Mouse (Mus musculus) cerebellum, postnatal 25 days (tissue): Measurements from ENCODE around the gene Samd4.

ENCODE experiments used
- DNase-seq, 2 experiments: peaks; one replicate each; pipeline ENCODE4 v3.0.0; 2021; ENCODE audit warnings: mixed read lengths in 2 of 2

The Samd4 gene

DNA sequence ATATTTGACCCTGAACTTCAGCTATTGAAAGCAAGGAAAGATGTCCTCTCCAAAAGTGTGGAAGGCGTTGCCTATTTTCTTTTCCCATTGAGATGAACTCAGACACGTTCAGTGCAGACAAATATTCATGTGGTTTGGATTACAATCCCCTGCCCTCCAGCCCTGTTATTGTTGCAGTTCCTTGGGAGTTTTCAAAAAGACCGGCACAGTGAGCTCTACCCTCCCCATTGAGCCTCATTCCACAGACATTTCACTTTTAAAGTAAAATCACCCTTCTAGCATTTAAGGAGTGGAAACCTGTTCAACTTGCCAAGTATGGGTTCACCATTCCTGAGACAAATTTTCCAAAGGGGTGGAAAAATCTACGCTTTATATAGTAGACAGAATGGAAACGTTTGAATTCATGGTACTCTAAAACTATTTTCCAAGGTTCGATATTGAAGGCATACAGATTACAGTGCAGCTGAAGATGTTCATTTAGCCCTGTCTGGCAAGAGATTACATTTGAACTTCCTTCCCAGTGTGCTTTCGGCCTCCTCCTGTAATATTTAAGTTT is 76.6 kb downstream of the Samd4 start:
- DNase-seq, result no peak

DNA sequence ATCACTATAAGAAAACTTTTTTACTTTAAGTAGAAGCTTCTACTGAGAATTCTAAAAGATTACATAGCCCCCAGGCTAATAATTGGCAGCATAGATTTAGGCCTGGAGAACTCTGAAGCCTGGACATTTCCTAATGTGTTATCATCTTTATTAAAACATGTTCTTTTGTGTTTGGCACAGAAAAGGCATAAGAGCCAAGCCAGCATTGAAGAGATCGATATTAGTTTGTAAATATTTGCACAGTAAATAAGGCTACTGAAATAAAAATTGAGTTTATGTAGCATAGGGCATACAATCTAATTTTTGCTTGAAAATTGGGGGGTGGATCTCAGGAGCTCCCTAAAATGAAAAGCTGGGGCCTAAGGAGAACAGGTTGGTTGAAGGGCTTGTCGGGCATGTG is 77.2 kb downstream of the Samd4 start:
- no peak for DNase-seq

DNA sequence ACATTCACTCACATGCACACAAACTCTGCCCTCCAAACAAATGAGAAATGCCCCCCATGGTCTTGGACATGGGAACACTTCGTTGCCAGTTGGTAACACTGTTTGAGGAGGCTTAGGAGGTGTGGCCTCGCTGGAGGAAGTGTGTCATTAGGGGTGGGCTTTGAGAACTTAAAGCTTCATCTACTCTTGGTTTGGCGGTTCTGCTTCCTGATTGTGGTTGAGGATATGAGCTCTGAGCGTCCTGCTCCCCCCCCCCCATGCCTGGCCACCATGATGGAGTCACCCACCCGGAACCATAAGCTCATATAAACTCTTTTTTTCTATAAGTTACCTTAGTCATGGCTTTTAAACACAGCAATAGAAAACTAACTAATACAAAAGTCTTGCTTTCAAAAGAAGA is 80.2 kb downstream of the Samd4 start:
- DNase-seq, result no peak

DNA sequence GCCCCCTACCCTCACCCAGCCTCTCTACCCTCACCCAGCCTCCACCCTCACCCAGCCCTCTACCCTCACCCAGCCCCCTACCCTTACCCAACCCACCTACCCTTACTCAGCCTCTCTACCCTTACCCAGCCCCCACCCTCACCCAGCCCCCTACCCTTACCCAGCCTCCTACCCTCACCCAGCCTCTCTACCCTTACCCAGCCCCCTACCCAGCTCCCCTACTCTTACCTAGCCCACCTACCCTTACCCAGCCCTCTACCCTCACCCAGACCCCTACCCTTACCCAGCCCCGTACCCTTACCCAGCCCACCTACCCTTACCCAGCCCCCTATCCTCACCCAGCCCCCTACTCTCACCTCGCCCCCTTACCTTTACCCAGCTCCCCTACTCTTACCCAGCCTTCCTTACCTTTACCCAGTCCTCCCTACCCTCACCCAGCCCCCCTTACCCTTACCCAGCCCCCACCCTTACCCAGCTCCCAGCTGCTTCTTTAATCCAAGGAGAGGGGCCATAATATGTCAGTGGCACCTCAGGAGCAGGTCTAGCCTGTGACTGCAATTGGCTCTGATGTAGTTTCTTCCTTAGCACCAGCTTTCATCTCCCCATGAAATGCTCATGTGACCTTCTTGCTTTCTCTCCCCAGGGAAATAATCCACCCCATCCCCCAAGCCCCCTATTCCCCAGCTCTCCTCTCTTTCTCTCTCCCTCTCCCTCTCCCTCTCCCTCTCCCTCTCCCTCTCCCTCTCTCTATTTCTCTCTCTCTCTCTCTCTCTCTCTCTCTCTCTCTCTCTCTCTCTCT is 81.6 kb downstream of the Samd4 start:
- DNase-seq, result no peak

DNA sequence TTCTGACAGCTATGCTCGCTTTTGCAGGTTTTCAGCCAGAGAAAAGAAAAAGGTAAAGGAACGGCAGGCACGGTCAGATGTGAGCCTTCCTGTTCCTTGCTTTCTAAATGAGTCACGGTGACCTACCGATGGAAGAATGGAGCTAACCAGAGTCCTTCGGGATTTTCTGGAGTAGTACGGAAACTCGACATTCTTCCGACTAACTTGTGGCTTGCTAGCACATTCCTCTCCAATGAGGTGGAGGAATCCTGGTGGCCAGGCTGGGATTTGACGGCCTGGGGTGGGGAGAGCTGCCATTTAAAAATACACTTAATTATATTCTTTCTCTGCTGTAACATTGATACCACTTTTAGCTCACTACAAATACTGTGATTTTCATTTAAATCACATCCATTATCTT is 83.6 kb downstream of the Samd4 start:
- DNase-seq, result no peak

DNA sequence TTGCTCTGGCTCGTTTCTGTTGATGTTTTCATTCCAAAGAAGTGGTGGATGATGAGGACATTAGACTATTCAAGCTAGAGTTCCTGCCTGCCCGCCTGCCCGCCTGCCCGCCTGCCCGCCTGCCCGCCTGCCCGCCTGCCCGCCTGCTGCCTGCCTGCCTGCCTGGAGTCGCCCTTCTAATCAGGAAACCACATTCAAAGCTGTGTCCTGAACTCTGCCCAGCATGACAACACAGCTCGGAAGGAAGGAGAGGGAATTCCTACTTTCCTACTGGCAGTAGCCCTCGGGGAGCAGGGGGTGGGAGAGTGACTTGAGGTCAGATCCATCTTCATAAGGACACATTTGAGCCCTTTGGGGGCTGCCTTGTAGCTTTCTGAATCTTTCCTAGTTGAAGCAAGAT is 85.4 kb downstream of the Samd4 start:
- no peak for DNase-seq

DNA sequence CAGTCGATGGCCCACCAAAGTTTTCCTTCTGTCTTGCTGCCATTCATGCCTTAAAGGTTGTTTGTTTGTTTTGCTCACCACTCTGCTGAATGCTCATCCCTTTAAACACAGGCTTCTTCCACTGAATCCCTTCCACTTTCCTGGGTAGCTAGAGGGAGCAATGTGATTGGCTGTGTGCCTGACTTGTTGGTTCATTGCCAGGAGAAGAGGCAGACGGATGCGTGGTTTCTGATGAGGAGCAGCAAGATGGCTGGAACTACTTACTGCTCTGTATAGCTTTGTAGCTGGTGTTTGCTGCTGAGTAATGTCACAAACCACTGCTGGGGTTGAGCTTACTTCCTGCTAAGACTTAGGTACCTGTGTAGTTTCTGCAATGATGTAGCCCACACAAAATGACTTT is 88.0 kb downstream of the Samd4 start:
- DNase-seq, result peak; percentile 42 to 70

DNA sequence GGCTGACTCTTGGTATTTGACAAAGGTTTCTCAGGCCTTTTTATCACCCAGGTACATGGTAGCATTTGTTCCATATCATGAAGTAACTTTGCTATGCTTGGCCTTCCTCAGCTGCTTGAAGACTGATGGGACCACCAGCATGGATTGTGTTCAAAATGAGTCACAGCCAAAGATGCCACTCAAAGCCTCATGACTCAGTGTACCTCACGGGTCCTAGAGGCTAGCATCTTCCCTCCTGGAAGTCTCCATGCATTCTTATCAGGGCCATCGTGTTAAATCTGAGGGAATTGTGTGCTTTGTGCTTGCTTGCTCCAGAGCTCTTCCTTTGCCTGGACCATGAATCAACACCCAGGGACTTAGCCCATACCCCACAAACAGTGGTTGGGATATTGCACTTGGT is 89.1 kb downstream of the Samd4 start:
- DNase-seq, result no peak

DNA sequence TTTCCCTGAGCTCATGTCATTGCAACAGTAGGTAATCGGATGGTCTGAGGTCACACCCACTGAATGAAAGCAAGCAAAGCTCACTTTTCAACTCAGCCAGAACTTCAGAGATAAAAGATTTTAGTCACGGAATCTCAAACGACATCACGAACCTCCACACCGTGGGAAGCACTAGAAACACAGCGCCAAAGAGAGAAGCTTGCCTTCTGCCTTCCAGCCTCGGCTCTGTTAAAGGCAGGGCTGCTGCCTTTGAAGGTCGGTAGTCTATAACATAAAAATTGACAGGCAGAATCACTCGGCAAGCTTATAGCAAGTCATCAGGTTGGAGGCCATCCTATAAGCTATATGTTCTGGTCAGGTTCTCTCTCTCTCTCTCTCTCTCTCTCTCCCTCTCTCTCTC is 92.2 kb downstream of the Samd4 start:
- DNase-seq, result no peak

DNA sequence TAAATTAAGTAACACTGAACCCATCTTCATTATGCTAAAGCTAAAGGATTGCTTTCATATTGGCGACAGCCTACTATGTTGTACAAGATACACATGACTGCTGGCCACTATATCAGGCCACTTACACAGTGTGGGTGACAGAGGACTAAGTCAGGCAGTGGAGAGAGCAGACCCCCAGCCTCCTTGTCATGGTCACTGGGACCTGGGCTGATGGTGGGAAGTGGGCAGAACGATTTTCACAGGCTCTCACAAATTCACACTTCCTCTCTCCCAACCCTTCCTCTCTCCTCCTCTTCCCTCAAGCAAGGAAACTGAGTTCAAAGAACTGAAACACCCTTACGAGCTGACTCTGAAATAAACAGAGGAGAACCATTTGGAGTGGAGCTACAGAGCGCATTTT is 93.3 kb downstream of the Samd4 start:
- DNase-seq, result no peak

DNA sequence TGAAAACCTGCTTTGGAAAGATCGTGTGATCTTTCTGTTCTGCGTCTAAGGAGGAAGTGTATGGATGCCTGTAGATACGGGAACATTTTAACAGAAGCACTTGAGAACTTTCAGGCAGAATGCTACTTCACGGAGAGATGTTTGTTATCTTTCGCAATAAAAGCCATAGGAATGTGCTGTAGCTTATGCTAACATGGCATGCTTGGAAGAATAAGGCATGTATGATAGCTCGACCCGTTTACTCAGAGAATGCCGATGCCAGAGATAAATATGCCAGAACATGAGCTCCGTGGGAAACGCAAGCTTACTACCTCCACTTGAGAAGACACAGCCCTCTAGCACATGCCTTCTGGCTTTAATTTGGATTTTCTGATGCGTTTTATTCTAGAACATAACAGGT is 94.1 kb downstream of the Samd4 start:
- no peak for DNase-seq

DNA sequence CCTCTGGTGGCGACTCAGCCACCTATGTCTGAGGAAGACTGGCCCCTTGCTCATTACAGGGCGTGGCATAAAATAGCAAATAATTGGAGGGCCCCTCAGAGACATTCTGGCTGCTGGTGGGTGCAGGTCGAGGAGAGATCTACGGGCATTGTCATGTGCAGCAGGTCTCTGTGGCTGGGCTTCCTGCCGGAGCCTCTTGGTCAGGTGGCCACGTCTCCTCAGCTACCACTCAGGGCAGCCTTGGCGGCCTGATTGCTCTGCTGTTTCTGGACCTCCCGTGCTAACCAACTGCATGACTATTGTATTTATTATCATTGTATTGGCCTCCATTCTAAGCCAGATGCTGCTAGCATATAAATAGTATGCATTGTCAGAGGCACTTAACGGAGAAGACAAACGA is 95.0 kb downstream of the Samd4 start:
- no peak for DNase-seq

DNA sequence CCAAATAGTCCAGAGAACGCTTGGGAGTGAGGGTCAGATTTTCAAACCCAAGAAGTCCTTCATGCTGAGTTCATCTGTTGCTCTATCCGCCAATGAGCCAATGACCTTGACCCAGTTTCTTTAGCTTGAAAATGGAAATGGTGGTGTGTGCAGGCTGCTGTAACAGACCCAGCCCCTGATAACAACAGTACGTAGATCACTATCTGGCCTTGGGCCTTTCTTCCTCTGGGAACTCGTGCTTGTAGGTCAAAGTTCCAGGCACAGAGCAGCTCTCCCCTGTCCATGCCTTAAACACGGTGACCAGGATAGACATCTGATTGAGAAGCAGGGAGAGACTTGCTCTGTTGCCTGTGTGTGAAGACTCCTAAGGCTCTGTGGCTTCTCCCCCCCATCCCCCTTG is 96.5 kb downstream of the Samd4 start:
- no peak for DNase-seq

DNA sequence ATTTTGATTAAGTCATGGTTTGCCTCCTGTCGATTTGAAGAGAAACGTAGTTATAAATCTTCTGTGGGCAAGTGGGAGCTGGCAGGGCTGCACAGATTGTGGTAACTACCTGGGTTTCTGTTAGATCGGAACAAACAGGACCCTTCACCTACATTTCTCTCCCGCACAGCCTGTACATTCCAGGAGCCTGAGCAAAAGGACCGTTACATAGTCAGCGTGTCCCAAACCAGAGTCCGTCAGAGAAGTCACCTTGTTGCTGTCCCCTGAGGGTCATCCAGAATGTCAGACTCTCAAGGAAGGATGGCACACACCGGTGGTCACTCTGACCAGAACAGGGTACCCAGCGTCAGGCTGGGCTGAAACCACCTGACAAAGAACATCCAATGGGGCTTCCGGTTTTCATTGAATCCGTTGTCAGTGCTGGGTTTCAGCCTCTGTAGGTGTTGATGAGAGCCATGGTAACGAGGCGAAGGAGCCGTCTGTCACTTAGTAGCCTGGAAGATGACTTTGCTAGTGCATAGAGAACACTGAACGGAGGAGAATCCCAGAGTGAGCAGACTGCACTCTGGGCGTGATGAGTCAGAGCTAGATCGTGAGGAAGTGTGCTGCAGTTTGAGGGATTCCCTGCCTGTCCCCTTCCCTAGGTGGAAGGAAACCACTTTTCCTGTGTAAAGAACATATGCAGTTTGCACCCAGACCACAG is 98.2 kb downstream of the Samd4 start:
- DNase-seq, result no peak

DNA sequence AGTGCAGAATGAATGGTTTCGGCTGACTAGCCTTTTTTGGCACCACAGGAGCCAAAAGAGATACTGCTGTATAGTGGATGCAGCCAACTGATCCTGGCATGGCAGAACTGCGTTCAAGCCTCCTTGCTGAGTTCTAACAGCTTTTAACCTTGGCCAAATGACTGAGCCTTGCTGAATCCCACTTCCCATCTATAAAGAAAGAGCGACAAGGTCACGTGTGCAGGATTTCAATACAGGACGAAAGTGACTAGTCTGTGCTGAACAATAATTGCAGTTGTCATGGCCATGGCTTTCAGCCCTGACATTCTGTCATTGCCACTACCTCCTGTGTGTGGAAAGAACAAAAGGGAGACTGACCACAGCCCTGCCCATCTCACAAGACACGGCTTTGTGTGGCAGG is 99.5 kb downstream of the Samd4 start:
- DNase-seq, result no peak

DNA sequence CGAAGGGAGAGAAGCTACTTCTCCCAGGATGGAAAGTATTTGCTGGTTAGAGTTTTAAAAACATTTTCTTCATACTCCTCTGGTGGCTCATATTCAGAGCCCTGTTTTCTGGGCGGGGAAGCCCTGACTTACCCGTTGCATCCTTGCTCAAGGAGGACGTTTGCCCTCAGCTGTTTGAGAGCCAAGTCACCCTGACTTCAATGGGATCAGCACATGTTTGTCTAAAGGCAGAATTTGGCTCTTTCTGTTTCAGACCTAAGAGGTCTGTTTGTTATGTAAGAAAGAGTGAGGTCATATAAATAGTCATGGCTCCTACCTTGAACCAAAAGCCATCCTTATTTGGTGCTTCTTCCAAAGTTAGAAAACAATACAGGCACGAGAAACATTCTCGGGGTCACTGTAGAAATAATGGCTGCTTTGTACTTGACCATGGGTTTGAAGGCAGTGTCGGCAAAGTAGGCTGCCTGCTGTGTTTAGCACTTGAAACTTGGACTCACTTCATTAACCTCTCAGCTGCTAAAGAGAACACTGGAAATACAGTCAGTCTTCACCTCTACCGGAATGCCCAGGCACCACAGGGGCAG is 102.0 kb downstream of the Samd4 start:
- no peak for DNase-seq

DNA sequence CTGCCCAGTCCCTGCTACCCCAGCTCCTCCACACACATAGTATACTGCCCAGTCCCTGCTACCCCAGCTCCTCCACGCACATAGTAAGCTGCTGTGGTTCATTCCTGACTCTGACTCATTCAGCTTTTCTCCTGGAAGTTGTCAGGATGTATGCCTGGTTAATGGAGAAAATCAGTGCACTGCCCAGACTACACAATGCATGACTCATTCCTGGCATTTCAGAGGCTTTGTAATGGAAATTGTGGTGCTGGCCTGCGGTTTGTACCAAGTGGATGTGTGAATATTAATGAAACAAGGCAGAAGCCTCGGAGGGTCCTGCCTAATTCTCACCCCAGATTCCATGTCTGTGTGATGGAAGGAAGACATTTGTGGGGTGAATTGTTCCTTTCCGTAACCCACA is 107.0 kb downstream of the Samd4 start:
- DNase-seq, result no peak

DNA sequence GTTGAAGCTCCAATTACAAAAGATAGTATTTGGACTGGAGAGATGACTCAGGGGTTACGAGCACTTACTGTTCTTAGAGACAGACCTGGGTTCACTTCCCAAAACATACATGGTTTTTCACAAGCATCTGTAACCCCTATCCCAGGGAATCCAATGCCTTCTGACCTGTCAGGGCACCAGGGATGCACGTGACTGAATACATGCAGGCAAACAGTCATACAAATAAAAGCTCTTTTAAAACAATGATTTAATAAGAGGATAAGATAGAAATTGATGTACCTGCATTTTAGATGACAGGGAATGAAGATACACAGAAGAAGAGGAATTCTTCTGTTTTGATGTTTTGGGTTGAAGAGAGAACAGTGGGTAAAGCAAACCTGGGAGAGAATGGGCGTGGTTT is 107.8 kb downstream of the Samd4 start:
- DNase-seq, result no peak

DNA sequence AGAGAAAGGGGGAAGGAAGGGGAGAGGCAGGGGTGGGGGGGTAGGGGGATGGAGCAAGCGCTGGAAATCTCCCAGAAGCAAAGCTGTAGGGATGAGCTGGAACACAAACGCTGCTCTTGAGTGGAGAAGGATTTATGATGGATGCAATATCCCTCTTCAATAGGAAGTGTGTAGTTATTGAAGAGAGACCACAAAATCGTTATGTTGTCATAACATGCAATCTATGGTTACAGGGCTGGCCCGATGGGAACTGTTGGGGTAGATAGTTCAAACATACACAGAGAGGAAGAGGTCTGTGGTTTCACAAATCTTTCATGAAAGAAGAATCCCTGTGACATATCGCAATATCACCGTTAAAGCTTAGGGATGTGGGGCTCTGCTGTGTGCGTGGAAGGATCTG is 112.0 kb downstream of the Samd4 start:
- DNase-seq, result no peak

DNA sequence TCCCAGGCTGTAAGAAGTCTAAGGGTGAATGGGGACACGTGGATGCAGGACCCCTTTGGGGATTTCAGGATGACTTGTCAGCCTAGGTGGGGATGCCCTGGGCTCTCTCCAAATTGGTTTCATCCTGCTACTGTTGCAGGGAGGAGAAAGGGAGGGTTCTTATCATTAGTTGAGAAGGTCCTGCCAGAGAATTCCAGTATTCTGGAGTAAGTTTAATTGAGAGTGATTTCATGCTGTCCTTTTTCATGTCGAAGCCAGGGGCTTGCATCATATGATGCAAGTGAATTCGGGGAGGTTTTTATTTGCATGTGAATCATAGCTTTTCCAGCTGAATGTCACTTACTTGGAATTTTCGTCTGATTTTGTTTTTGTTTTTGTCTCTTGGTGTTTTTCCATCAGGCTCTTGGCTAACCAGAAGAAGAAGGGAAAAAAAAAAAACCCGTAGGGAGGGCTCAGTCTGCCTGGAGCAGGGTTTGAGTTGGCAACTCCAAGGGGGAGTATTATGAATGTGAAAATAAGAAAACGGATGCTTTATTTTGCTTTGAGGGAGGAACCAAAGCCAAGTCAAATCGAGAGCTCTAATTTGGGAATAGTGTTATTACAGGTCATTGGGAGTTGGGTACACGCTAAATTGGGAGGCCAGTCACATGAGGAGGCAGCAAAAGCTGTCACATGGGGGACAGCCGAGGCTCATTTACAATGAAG is 116.8 kb downstream of the Samd4 start:
- DNase-seq, result no peak

DNA sequence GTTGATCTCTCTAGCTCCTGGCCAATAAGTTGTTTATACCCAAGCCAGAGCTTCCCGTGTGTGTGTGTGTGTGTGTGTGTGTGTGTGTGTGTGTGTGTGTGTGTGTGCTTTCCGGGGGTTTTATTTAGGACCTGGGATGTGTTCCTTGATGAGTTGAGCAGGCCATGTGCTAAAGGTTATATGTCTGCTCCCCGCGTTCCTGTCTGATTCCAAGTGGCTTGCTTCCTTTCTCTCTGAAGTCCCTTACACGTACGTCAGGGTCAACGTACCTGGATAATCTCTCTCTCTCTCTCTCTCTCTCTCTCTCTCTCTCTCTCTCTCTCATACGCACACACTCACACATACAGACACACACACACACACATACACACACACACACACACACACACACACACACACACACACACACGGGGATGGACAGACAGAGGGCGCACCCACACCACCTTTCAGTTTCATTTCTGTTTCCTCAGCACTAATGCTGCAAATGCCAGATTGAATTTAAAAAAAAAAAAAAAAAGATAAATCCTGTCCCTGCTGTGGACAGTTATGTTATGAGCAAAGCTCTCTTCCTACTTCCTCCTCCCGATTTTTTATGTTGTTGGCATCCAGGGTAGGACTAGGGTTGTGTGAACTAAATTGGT is 117.6 kb downstream of the Samd4 start:
- no peak for DNase-seq

DNA sequence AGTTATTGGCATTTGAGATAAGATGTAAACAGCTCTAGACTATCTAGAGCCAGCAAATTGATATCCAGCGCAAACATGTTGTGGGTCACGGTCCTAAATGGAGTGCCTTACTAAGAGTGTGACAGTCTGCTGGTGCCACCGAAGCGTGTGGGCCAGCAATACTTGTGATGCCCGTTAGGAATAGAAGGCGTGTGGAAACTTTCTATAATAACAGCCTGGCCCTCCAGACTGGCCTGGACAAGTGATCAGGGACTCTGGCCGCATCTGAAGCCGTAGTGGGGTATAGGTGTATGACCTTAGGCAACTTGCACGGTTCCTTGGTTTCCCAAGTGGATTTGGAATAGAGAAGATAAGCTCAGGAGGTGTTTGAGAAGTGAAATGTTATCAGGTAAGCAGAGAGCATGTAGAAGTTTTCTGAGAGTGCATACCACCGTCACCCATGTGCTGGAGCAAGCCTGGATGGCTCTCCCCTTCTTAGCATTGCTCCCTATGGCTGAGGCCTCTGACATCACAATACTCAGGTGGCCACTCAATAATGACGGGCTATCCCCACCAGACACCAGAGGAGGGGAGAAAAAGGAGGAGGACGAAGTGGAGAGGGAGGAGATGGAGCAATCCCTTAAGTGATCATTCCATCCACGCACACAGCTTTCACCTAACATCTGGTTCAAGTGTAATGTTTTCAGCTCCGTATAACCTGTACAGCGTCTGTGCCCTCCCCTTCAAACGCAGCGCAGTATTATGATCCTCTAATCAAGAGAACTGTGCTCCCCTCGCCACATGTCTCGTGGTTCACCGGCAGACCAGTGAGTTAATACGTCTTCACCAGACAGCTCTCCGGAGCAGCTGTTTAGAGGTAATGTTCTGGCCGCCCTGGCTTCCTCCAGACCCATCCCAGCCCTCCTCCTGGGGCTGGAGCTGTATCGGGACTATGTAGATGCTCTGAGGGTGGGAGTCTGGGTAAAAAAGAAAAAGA is 118.4 kb downstream of the Samd4 start:
- no peak for DNase-seq
